Mouse (Mus musculus): Measurements from ENCODE around the gene Baz1a.
"Not testable (repeated sequence)": the region's sequence is repeated elsewhere in the genome, so short reads cannot be mapped to it uniquely, and the experiment has no call there.

The Baz1a gene

GRCm38 (mm10) chr12:55013031-55013430, 1.1 kb downstream of the Baz1a start:
- in situ Hi-C loops (cut with MboI; ENCODE audit: unreplicated experiment in 2 of 2): no loop called here

- in situ Hi-C loops (cut with MboI; ENCODE audit: unreplicated experiment in 2 of 2): no loop called here
Observed at GRCm38 (mm10) chr12:55007361-55008008, 6.7 kb downstream of the Baz1a start.

GRCm38 (mm10) chr12:55006071-55006470, 8.1 kb downstream of the Baz1a start:
- in situ Hi-C loops (cut with MboI; ENCODE audit: unreplicated experiment in 2 of 2): no loop called here

DNA sequence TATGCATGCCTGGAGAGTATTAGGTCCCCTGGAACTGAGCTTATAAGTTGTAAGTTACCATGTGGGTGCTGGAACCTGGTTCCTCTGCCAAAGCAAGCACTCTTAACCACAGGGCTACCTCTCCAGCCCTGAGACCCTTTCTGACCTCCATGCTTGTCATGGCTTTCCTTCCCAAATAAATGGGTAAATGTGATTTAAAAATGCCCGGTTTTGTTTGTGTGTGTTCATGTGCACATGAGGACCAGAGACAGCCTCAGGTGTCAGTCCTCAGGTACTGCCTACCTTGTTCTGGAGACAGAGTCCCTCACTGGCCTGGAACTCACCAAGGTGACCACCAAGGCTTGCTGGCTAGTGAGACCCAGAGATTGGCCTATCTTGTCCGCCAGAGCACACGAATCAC, 9.8 kb downstream of the Baz1a start:
- in situ Hi-C loops (cut with MboI; ENCODE audit: unreplicated experiment in 2 of 2): no loop called here

GRCm38 (mm10) chr12:55003843-55004242, 10.3 kb downstream of the Baz1a start:
- in situ Hi-C loops (cut with MboI; ENCODE audit: unreplicated experiment in 2 of 2): no loop called here

- in situ Hi-C loops (cut with MboI; ENCODE audit: unreplicated experiment in 2 of 2): not testable (repeated sequence)
Observed at GRCm38 (mm10) chr12:55002532-55002931, 11.6 kb downstream of the Baz1a start.

- in situ Hi-C loops (cut with MboI; ENCODE audit: unreplicated experiment in 2 of 2): no loop called here
Observed at GRCm38 (mm10) chr12:54999016-54999690, 15.0 kb downstream of the Baz1a start.

DNA sequence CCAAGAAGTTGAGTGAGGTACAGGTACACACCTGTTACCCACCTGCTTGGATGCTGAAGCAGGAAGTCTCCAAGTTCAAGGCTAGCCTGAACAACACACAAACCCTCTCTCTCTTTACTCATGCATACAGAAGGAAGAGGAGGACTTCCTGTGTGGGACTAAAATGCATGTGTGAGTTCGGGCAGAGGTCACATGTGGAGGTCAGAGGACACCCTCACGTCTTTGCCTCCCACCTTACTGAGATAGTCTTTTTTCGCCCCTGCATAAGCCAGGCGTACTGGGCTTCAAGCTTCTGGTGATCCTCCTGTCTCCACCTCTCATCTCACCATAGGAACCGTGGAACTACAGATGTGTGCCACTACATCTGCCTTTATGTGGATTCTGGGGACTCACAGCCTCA, 15.7 kb downstream of the Baz1a start:
- in situ Hi-C loops (cut with MboI; ENCODE audit: unreplicated experiment in 2 of 2): no loop called here

GRCm38 (mm10) chr12:54996979-54997474, 17.1 kb downstream of the Baz1a start:
- in situ Hi-C loops (cut with MboI; ENCODE audit: unreplicated experiment in 2 of 2): no loop called here

- in situ Hi-C loops (cut with MboI; ENCODE audit: unreplicated experiment in 2 of 2): no loop called here
Observed at GRCm38 (mm10) chr12:54995965-54996364, 18.2 kb downstream of the Baz1a start.

DNA sequence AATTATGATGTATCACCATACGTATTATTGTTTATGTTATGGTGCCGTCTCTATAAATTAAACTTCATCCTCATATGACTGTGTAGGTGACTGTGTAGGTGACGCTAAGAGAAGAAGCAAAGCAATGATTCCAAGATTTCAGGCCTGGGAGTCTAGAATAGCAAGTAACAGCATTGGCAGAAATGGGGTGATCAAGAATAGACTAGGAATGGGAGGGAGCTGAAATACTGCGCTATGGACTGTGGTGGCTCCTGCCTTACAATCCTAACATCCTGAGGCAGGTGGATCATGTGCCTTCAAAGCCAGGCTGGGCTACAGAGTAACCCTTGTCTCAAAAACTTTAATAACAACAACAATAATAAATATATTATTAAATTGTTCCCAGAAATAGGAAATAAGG, 19.7 kb downstream of the Baz1a start:
- in situ Hi-C loops (cut with MboI; ENCODE audit: unreplicated experiment in 2 of 2): no loop called here

DNA sequence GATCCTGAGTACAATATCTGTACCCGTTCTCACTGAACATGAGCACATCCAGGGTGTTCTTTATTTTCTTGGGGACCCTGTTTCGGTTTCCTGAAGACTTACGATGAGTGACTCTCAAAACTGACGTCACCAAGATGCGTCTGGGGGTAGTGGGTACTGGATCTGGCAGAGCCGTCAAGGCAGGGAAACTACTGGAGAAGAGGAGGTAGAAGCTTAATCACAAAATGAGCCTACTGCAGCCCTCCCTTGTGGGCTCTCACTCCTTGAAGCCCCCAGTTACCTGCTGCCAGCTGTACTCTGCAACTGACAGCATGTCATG, 20.1 kb downstream of the Baz1a start:
- in situ Hi-C loops (cut with MboI; ENCODE audit: unreplicated experiment in 2 of 2): no loop called here

GRCm38 (mm10) chr12:54993246-54994067, 20.7 kb downstream of the Baz1a start:
- in situ Hi-C loops (cut with MboI; ENCODE audit: unreplicated experiment in 2 of 2): no loop called here

DNA sequence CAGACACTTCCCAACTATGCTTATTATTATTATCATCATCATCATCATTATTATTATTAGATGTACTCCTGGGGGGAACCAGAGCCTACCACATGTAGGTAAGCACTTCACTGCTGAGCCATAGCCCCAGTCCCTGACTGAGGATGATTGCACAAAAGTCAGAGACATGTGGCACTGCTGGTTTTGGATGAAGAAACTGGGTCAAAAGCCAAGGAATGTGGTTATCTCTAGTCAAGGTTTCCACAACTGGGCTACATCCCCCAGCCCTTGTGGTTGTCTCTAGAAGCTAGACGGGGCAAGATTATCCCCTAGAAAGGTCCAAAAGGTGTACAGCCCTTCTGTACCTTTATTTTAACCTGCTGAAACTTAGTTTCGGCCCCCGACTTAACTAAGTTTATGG, 21.3 kb downstream of the Baz1a start:
- in situ Hi-C loops (cut with MboI; ENCODE audit: unreplicated experiment in 2 of 2): no loop called here

- in situ Hi-C loops (cut with MboI; ENCODE audit: unreplicated experiment in 2 of 2): no loop called here
Observed at GRCm38 (mm10) chr12:54988323-54988850, 25.8 kb downstream of the Baz1a start.

GRCm38 (mm10) chr12:54987156-54987555, 27.0 kb downstream of the Baz1a start:
- in situ Hi-C loops (cut with MboI; ENCODE audit: unreplicated experiment in 2 of 2): no loop called here

DNA sequence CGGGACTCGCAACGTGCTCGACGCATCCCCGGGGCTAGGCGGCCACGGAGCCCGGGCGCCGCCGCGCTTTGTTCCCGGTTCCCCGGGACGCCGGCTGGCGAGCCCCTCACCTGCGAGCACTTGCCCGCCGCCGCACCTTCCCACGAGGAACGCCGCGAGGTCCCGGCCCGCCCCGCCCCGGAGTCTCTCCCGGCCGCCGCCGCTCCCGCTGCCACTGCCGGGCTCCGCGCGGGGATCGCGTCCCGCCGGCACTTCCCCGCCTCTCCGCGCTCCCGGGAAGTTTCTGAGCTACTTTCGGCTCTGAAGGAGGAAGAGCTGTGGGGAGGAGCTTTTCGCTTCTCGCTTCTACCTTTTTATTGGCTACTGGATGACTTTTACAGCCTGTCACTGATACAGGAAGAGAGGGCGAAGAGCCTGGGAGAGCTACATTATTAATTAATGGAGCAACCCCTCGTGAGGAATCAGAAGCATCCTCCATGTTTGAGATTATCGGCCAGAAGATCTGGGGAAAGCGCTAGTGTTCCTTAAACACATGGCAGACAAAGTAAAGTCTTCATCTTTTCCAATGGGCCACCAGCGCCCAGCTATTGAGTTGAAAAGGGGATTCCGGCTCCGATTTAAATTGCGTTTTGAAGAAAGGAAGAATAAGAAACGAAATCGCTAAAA, 28.0 kb downstream of the Baz1a start, which contains the start of gene Gm20403:
Gm20403 (minus strand) TSS at position 478 of the 666 bp plus-strand sequence.
- in situ Hi-C loops (cut with MboI; ENCODE audit: unreplicated experiment in 2 of 2): no loop called here

DNA sequence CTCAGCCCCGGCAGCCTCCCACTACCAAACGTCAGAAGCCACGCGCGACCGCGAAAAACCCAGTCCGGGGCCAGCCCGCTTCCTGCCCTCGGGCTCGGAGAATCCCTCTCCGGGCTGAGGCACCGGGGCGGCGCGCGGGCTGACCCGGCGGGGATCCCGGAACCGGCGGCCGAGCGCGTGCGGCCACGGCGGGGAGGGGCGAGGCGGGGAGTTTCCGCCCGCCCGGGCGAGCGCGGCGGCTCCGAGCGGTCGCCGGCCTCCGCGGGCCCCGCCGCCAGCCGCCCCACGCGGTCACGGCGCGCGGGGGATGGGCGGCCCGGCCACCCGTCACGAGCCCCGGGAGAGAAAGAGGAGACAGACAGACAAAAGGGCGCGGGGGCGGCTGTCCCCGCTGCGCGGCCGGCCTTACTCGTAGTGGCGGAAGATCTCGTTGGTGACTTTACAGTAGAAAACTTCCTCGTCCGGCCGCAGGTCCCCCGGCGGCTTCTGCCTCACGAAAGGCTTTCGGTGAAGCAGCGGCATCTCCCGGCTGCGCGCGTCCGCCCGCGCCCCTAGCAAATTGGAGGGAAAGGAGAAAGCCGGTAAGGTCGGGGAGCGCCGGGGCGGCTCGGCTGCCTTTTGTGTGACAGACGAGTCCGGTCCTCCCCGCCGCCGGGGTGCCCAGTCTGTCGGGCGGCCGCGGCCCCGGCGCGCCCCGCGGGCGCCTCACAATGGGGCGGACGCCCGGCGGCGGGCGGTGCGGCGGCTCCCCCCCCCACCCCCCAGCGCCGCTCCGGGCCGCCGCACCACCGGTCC, 28.7 kb downstream of the Baz1a start:
- in situ Hi-C loops (cut with MboI; ENCODE audit: unreplicated experiment in 2 of 2): no loop called here

DNA sequence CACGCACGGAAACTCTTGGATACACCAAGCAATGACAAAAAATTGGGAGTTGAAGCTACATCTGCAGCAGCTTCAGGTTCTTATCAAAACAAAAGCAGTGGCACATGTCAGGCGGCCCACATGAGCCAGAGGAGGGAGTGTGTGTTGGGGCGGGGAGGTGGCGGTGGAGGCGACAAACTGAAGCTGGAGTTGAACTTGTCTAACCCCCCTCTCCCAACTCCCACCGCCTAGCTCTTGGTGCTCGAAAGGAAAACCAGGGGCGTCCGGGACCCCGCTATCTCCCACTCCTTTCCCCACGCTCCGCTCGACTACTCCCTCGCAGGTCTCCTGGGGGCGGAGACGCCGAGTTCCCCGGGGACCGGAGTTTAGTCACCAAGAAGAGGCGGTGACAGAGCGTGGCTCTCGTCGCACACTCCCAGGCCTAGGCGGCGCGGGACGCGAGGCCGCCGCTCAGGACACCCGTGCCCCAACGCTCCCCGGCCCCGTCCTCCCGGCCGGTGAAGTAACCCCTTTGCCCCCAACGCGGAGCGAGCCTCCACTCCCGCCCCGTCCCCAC, 29.4 kb downstream of the Baz1a start:
- in situ Hi-C loops (cut with MboI; ENCODE audit: unreplicated experiment in 2 of 2): no loop called here
